Mouse (Mus musculus) lung, embryonic 15.5 days (tissue): ENCODE data around the gene Gm21882. TPM values are rescaled to one million over a fixed set of nuclear protein-coding genes. Genes with fewer than 3 reads are reported as not detected.
"Not testable (repeated sequence)": the region's sequence is repeated elsewhere in the genome, so short reads cannot be mapped to it uniquely, and the experiment has no call there.

Source experiments
- ATAC-seq: fragments of 200-750 bp; cut with Nextera tagmentation; 2 replicates; pipeline ENCODE4 v1.8.0; 2017; ENCODE audit warnings: moderate number of reproducible peaks, borderline replicate concordance; ENCODE audit not compliant: low FRiP score, low TSS enrichment; ENCODE audit errors: extremely low read depth
- H3K27ac ChIP-seq: fragments of 300-500 bp; sonication (generic); 2 replicates; pipeline ENCODE4 v1.5.1; 2015; ENCODE audit warnings: moderate library complexity, mild to moderate bottlenecking, inconsistent platforms
- H3K27me3 ChIP-seq: fragments of 300-500 bp; sonication (generic); 2 replicates; pipeline ENCODE4 v1.6.1; 2015; ENCODE audit warnings: inconsistent platforms
- H3K36me3 ChIP-seq: fragments of 300-500 bp; sonication (generic); 2 replicates; pipeline ENCODE4 v1.6.1; 2015; ENCODE audit warnings: inconsistent platforms
- H3K4me1 ChIP-seq: fragments of 300-500 bp; sonication (generic); 2 replicates; pipeline ENCODE4 v1.6.1; 2015; ENCODE audit warnings: inconsistent platforms
- H3K4me2 ChIP-seq: fragments of 300-500 bp; sonication (generic); 2 replicates; pipeline ENCODE4 v1.6.1; 2015; ENCODE audit warnings: inconsistent platforms, mild to moderate bottlenecking, moderate library complexity
- H3K4me3 ChIP-seq: fragments of 300-500 bp; sonication (generic); 2 replicates; pipeline ENCODE4 v1.5.1; 2015; ENCODE audit warnings: mild to moderate bottlenecking, inconsistent platforms
- H3K9ac ChIP-seq: fragments of 300-500 bp; sonication (generic); 2 replicates; pipeline ENCODE4 v1.6.1; 2015; ENCODE audit warnings: inconsistent platforms
- H3K9me3 ChIP-seq: fragments of 300-500 bp; sonication (generic); 2 replicates; pipeline ENCODE4 v1.6.1; 2016; ENCODE audit warnings: inconsistent platforms
- WGBS: fragments of 180-500 bp; shearing (Covaris S2); methylation state at CpG from one replicate; pipeline ENCODE4 v1.1.7; 2015; 5-methylcytosine and 5-hydroxymethylcytosine counted together
- polyA plus RNA-seq: library from polyadenylated mRNA; unstranded; fragments of >200 nt; fragmentation: Nextera tagmentation; extraction: Ambion mirVana; gene quantifications from 2 replicates; pipeline ENCODE4 v1.2.1, GENCODE M21; 2015

Gm21882 gene
- polyA plus RNA-seq = not detected in 2 replicates

- no CpG with 5 or more reads among the region's 1 CpGs for WGBS
- not testable (repeated sequence) for ATAC-seq, H3K4me3 ChIP-seq
Measured at GRCm38 (mm10) chrY:40381423-40381822, at the start of gene Gm21882. Gene Gm21882 (minus strand): TSS chrY:40381523.

More at GRCm38 (mm10) chrY:40381423-40381822, at the start of gene Gm21882:
- H3K4me1 ChIP-seq, H3K4me2 ChIP-seq, H3K27me3 ChIP-seq, H3K36me3 ChIP-seq, H3K27ac ChIP-seq, H3K9me3 ChIP-seq, H3K9ac ChIP-seq: not testable (repeated sequence)

Other genes with a start within 250 kb of the Gm21882 start
- not detected in 2 replicates for gene Gm21865, start 64.6 kb downstream of the Gm21882 start, polyA plus RNA-seq